Mouse (Mus musculus) MEL (cell line): ENCODE results near the gene Lgals7.

Experiments used
- HCFC1 ChIP-seq: IDR thresholded peaks from 2 replicates; pipeline ENCODE4 v1.6.1; 2012; ENCODE audit warnings: low read depth, mild to moderate bottlenecking, inconsistent platforms, low read length, improper control_type of control experiment, moderate library complexity
- MAFK ChIP-seq: IDR thresholded peaks from 2 replicates; pipeline ENCODE4 v1.6.1; 2011; ENCODE audit warnings: low read depth, mild to moderate bottlenecking, low read length, improper control_type of control experiment, borderline replicate concordance
- POLR2A ChIP-seq, 2 experiments: IDR thresholded peaks; 2 replicates each; pipeline ENCODE4 v1.6.1; 2011 to 2012; ENCODE audit warnings: low read length in 2 of 2, mild to moderate bottlenecking in 2 of 2, control low read depth in 1 of 2, improper control_type of control experiment in 1 of 2, low read depth in 1 of 2, moderate library complexity in 1 of 2; ENCODE audit not compliant: control insufficient read depth in 1 of 2, insufficient read depth in 1 of 2, poor library complexity in 1 of 2
- TAL1 ChIP-seq: IDR thresholded peaks from 2 replicates; pipeline ENCODE4 v1.6.1; 2012; ENCODE audit warnings: mild to moderate bottlenecking, inconsistent platforms, low read length, moderate library complexity, mixed read lengths
- USF2 ChIP-seq, 2 experiments: IDR thresholded peaks; 2 replicates each; pipeline ENCODE4 v1.6.1; 2011 to 2012; ENCODE audit warnings: improper control_type of control experiment in 2 of 2, low read length in 2 of 2, borderline replicate concordance in 1 of 2, inconsistent platforms in 1 of 2, low read depth in 1 of 2, mild to moderate bottlenecking in 1 of 2; ENCODE audit not compliant: insufficient read depth in 1 of 2

GRCm38 (mm10) chr7:28825686-28826401 is 37.8 kb upstream of the Lgals7 start:
- no peak for TF ChIP-seq USF2 (IDR thresholded peaks at IDR 0.05; ENCODE audit: borderline replicate concordance in 1 of 2, insufficient read depth in 1 of 2, low read depth in 1 of 2, low read length in 2 of 2)
- no peak for TF ChIP-seq HCFC1
- TF ChIP-seq POLR2A (IDR thresholded peaks at IDR 0.05; ENCODE audit: control insufficient read depth in 1 of 2, insufficient read depth in 1 of 2, low read depth in 1 of 2, low read length in 2 of 2, poor library complexity in 1 of 2): 0 out of 4 replicates have a peak, but pooled peaks of 1 of the 2 experiments have one; percentile 28
- TF ChIP-seq TAL1: no peak
- no peak for TF ChIP-seq MAFK
